Mouse (Mus musculus) liver, embryonic 11.5 days (tissue): Measurements from ENCODE around the gene Mrpl4. TPM values are rescaled to one million over a fixed set of nuclear protein-coding genes. Genes with fewer than 3 reads are reported as not detected.
A peak's percentile ranks its signal among the peaks of the same experiment; 100 is the strongest.
"Not testable (repeated sequence)": the region's sequence is repeated elsewhere in the genome, so short reads cannot be mapped to it uniquely, and the experiment has no call there.

ENCODE experiments used
- ATAC-seq: fragments of 200-750 bp; cut with Nextera tagmentation; replicated peaks from 2 replicates; pipeline ENCODE4 v1.8.0; 2017; ENCODE audit warnings: moderate number of reproducible peaks, mild to moderate bottlenecking, moderate TSS enrichment, moderate library complexity; ENCODE audit not compliant: low FRiP score
- DNase-seq: peaks from one replicate; pipeline ENCODE4 v3.0.0-alpha.2; 2017; ENCODE audit warnings: low spot score
- H3K27ac ChIP-seq: fragments of 300-500 bp; sonication (generic); 2 replicates; pipeline ENCODE4 v1.5.1; 2014; ENCODE audit warnings: mild to moderate bottlenecking, low read depth, low read length, control low read depth
- H3K27me3 ChIP-seq: fragments of 300-500 bp; sonication (generic); replicated peaks from 2 replicates; pipeline ENCODE4 v1.6.1; 2014; ENCODE audit warnings: low read length, mixed read lengths; ENCODE audit not compliant: control insufficient read depth, insufficient read depth
- H3K36me3 ChIP-seq: fragments of 300-500 bp; sonication (generic); 2 replicates; pipeline ENCODE4 v1.6.1; 2014; ENCODE audit warnings: mild to moderate bottlenecking, low read length, moderate library complexity, mixed read lengths; ENCODE audit not compliant: control insufficient read depth, insufficient read depth
- H3K4me1 ChIP-seq: fragments of 300-500 bp; sonication (generic); replicated peaks from 2 replicates; pipeline ENCODE4 v1.6.1; 2014; ENCODE audit warnings: low read length, mixed read lengths; ENCODE audit not compliant: control insufficient read depth, insufficient read depth
- H3K4me2 ChIP-seq: fragments of 300-500 bp; sonication (generic); 2 replicates; pipeline ENCODE4 v1.6.1; 2014; ENCODE audit warnings: mild to moderate bottlenecking, control low read depth, moderate library complexity
- H3K4me3 ChIP-seq: fragments of 300-500 bp; sonication (generic); 2 replicates; pipeline ENCODE4 v1.5.1; 2014; ENCODE audit warnings: low read depth, low read length, control low read depth
- H3K9ac ChIP-seq: fragments of 300-500 bp; sonication (generic); 2 replicates; pipeline ENCODE4 v1.6.1; 2014; ENCODE audit warnings: low read depth, low read length, control low read depth
- H3K9me3 ChIP-seq: fragments of 300-500 bp; sonication (generic); 2 replicates; pipeline ENCODE4 v1.6.1; 2016; ENCODE audit warnings: low read length, inconsistent platforms, mixed read lengths; ENCODE audit not compliant: control insufficient read depth
- WGBS: fragments of 180-500 bp; shearing (Covaris S2); extraction: QIAGEN DNeasy Blood & Tissue Kit; methylation state at CpG from one replicate; pipeline ENCODE4 v1.1.7; 2014; 5-methylcytosine and 5-hydroxymethylcytosine counted together
- microRNA counts: library from miRNA; unstranded; fragments of <30 nt; microRNA quantifications from one replicate; lab custom pipeline; 2015
- microRNA-seq: library from miRNA; unstranded; fragments of <30 nt; microRNA quantifications from one replicate; pipeline ENCODE4, GENCODE M21; 2017; ENCODE audit warnings: borderline number of aligned reads
- polyA plus RNA-seq: library from polyadenylated mRNA; unstranded; fragments of >200 nt; fragmentation: Nextera tagmentation; extraction: Ambion mirVana; gene quantifications from 2 replicates; pipeline ENCODE4 v1.2.1, GENCODE M21; 2014

The Mrpl4 gene
- polyA plus RNA-seq, 1 experiment from 2014 or later: 138 TPM

DNA sequence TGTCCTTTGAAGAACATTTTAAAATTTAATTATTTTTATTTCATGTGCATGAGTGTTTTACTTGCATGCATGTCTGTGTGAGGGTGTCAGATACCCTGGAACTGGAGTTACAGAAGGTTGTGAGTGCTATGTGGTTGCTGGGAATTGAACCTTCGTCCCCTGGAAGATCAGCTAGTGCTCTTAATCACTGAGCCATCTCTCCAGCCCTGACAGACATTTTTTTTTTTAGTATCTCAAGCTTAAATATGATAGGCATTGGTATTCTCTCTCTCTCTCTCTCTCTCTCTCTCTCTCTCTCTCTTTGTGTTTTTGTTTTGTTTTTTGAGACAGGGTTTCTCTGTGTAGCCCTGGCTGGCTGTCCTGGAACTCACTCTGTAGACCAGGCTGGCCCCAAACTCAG is 42.2 kb downstream of the Mrpl4 start:
- H3K27ac ChIP-seq, DNase-seq, ATAC-seq, H3K27me3 ChIP-seq, H3K4me2 ChIP-seq, H3K4me3 ChIP-seq, H3K9ac ChIP-seq, H3K9me3 ChIP-seq, H3K36me3 ChIP-seq: not testable (repeated sequence)
- peaks cover 12% of the 10 kb centered on the region for H3K4me1 ChIP-seq
- WGBS: 45% methylated on average over 1 of the region's 1 CpGs

DNA sequence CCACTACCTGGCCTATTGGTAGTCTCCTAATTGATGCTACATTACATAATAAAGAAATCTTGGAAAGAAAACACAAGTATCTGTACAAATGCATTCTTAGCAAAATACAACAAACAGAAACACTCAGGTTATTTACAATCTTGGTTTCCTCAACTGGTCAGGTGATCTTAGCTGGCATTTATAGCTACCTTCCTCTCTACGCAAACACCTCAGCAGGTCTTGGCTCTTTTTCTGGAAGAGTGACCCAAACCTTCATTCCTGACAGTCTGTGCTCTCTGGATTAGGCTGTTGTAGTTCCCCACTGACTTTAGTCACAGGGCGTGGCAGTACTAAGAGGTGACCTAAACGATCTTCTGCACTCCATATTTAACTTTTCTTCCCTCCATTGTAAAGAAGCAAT is 42.7 kb downstream of the Mrpl4 start:
- 74% methylated on average over 3 of the region's 3 CpGs for WGBS
- H3K4me1 ChIP-seq: peaks cover 9% of the 10 kb centered on the region
- H3K9me3 ChIP-seq: no peaks in the 10 kb centered on the region
- H3K27ac ChIP-seq: no peak overlapping the region
- no peak overlapping the region for H3K4me2 ChIP-seq
- H3K36me3 ChIP-seq: no peaks in the 10 kb centered on the region
- DNase-seq: no peak
- H3K27me3 ChIP-seq: no peaks in the 10 kb centered on the region
- H3K4me3 ChIP-seq: no peak overlapping the region
- ATAC-seq: no peak
- H3K9ac ChIP-seq: no peak overlapping the region

DNA sequence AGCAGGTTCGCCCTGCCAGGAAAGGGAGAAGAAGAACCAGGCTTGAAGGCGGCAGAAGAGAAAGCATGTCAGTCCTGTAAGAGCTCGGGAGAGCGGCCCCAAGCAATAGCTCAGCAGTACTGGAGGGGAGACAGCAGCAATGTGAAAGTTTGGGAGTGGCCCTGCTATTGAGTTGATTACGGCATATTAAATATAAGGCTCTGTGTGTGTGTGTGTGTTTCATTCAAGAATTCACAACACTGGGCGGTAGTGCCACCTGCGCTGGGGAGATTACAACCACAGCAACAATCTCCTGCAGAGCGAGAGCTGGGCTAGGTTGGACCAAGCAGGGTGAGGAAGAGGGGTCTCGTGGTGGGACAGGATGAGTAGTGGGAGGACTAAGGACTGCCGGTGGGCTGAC is 49.0 kb downstream of the Mrpl4 start:
- 46% methylated on average over 10 of the region's 10 CpGs for WGBS
- DNase-seq: no peak
- peak; percentile 82 for ATAC-seq
- Histone ChIP-seq H3K27ac (no peak overlapping the region), H3K4me1 (peaks cover 6% of the 10 kb centered on the region), H3K4me3 (no peak overlapping the region), H3K9ac (no peak overlapping the region), H3K27me3 (peaks cover 4% of the 10 kb centered on the region; the same call in 1 of the 2 replicates), H3K4me2 (no peak overlapping the region), H3K36me3 (no peaks in the 10 kb centered on the region), H3K9me3 (no peaks in the 10 kb centered on the region)

MicroRNAs within 50 kb of the gene (microRNA counts, 519-probe panel; counts per million panel counts)
- microRNA mmu-miR-1900 (lab: Ali Mortazavi, UCI): not detected

Small RNA genes within 50 kb of the gene (microRNA-seq; reads per million reads assigned to microRNA genes)
- gene Mir1900: not detected

Other genes with a start within 250 kb of the Mrpl4 start
- 0.05 TPM in 2 replicates for gene Col5a3, start 187.7 kb upstream of the Mrpl4 start, polyA plus RNA-seq
- gene Rdh8, start 184.2 kb upstream of the Mrpl4 start, polyA plus RNA-seq: not detected in 2 replicates
- 7.1 and 8.8 TPM in 2 replicates for gene A230050P20Rik, start 134.1 kb upstream of the Mrpl4 start, polyA plus RNA-seq
- 9.4 TPM in 2 replicates for gene Angptl6, start 123.0 kb upstream of the Mrpl4 start, polyA plus RNA-seq
- 170 and 178 TPM in 2 replicates for gene Ppan, start 114.6 kb upstream of the Mrpl4 start, polyA plus RNA-seq
- 440 and 448 TPM in 2 replicates for gene Eif3g, start 104.1 kb upstream of the Mrpl4 start, polyA plus RNA-seq
- gene Dnmt1, start 42.9 kb upstream of the Mrpl4 start, polyA plus RNA-seq: 85.1 and 87.5 TPM in 2 replicates
- 15.2 and 16.8 TPM in 2 replicates for gene S1pr2, start 26.0 kb upstream of the Mrpl4 start, polyA plus RNA-seq
- gene Icam1, start 13.2 kb downstream of the Mrpl4 start, polyA plus RNA-seq: 12.2 and 13.0 TPM in 2 replicates
- 146 and 147 TPM in 2 replicates for gene Icam4, start 26.6 kb downstream of the Mrpl4 start, polyA plus RNA-seq
- 0.37 and 0.44 TPM in 2 replicates for gene Icam5, start 29.3 kb downstream of the Mrpl4 start, polyA plus RNA-seq
- gene Zglp1, start 64.4 kb downstream of the Mrpl4 start, polyA plus RNA-seq: 0.67 and 1.4 TPM in 2 replicates
- 0.53 and 1.4 TPM in 2 replicates for gene Gm49373, start 70.4 kb downstream of the Mrpl4 start, polyA plus RNA-seq
- 74.9 and 75.1 TPM in 2 replicates for gene Fdx1l, start 70.9 kb downstream of the Mrpl4 start, polyA plus RNA-seq
- 4.2 and 4.3 TPM in 2 replicates for gene Gm38431, start 89.3 kb downstream of the Mrpl4 start, polyA plus RNA-seq
- gene Raver1, start 89.3 kb downstream of the Mrpl4 start, polyA plus RNA-seq: 89.8 and 94.0 TPM in 2 replicates
- gene Tyk2, start 128.5 kb downstream of the Mrpl4 start, polyA plus RNA-seq: 11.5 and 13.8 TPM in 2 replicates
- 334 and 347 TPM in 2 replicates for gene Cdc37, start 147.2 kb downstream of the Mrpl4 start, polyA plus RNA-seq
- 5.3 and 5.4 TPM in 2 replicates for gene Pde4a, start 163.0 kb downstream of the Mrpl4 start, polyA plus RNA-seq
- gene Keap1, start 236.6 kb downstream of the Mrpl4 start, polyA plus RNA-seq: 43.8 and 45.1 TPM in 2 replicates
- not detected in 2 replicates for gene S1pr5, start 245.7 kb downstream of the Mrpl4 start, polyA plus RNA-seq